Mouse (Mus musculus) thymus, adult 2 months (tissue): ENCODE results near the gene Nt5c3.

ENCODE experiments used
- CTCF ChIP-seq: fragments of 200-500 bp; IDR thresholded peaks from 2 replicates; pipeline ENCODE4 v1.5.1; 2012; ENCODE audit warnings: mild to moderate bottlenecking, control low read depth, low read length, moderate library complexity, borderline replicate concordance; ENCODE audit not compliant: control insufficient read depth, poor library complexity, insufficient read depth; ENCODE audit errors: extremely low read depth
- POLR2A ChIP-seq: fragments of 200-500 bp; IDR thresholded peaks from 2 replicates; pipeline ENCODE4 v1.6.1; 2012; ENCODE audit warnings: mild to moderate bottlenecking, low read length, control low read depth, moderate library complexity; ENCODE audit not compliant: control insufficient read depth, poor library complexity, insufficient read depth; ENCODE audit errors: extremely low read depth

- TF ChIP-seq CTCF (no peak), POLR2A (no peak)
Observed at GRCm38 (mm10) chr6:56876870-56877269, 46.9 kb downstream of the Nt5c3 start.
